Mouse (Mus musculus) left cerebral cortex, postnatal 14 days (tissue): ENCODE measurements around the gene Fgg. TPM values are rescaled to one million over a fixed set of nuclear protein-coding genes. Genes with fewer than 3 reads are reported as not detected.

Experiments
- DNase-seq, 2 experiments: peaks; one replicate each; pipeline ENCODE4 v3.0.0; 2021 to 2022; ENCODE audit warnings: low spot score in 2 of 2, mixed read lengths in 1 of 2
- intact Hi-C: fragments of 180-260 bp; cut with DNase I; formaldehyde crosslinking; loops from one replicate; pipeline ENCODE4 v1.15.1; 2025
- total RNA-seq, 2 experiments: library from RNA; stranded (reverse); gene quantifications; 2 replicates each; pipeline ENCODE4 v1.2.3; 2021

Gene Fgg
- total RNA-seq, 2 experiments from 2014 or later = not detected

GRCm38 (mm10) chr3:83021176-83021575, 13.7 kb downstream of the Fgg start:
- intact Hi-C loops = no loop called here
- no peak for DNase-seq

DNA sequence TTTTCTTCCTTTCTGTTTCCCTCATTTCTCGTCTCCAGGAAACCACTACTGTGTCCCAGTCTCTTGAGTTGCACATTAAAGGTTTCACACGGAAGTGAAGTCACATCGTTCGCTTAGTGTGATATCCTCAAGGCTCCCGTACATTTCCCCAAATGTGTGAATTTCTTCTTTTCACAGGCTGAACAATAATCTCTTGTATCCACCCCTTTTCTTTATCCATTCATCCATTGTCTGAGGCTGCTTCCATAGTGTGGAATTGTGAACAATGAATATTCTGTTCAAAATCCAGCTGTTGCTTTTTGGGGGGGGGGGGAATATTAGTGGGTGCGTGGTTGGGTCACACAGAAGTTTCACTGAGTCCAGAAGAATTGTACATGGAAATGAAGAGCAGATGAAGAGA, 17.5 kb downstream of the Fgg start:
- intact Hi-C loops = no loop called here
- no peak for DNase-seq

- no peak for DNase-seq
- intact Hi-C loops = no loop called here
Measured at GRCm38 (mm10) chr3:83025475-83026301, 18.2 kb downstream of the Fgg start, which contains the start of gene Fga. Gene Fga, plus strand, starts transcription at chr3:83026076.

GRCm38 (mm10) chr3:83027546-83028251, 20.2 kb downstream of the Fgg start:
- intact Hi-C loops = no loop called here
- DNase-seq = no peak

DNA sequence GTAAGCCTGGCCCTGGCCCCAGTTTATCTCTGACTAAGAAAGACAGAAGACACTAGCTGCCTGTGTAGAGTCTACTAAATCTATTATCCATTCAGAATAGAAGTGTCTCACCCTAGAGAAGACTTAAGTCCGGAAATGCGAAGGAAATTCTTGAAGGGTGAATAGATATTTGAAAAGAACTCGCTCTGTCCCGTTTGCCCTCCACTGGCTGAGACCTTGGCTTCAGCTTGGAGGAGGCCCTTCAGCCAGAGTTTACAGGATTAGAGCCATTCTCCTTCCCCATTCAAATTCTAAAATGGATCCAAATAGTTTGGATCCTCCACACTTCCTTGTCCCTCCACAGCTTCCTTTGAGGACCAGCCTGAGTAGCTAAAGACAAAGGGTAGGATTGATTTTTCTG, 22.8 kb downstream of the Fgg start:
- no peak for DNase-seq
- intact Hi-C loops = no loop called here

DNA sequence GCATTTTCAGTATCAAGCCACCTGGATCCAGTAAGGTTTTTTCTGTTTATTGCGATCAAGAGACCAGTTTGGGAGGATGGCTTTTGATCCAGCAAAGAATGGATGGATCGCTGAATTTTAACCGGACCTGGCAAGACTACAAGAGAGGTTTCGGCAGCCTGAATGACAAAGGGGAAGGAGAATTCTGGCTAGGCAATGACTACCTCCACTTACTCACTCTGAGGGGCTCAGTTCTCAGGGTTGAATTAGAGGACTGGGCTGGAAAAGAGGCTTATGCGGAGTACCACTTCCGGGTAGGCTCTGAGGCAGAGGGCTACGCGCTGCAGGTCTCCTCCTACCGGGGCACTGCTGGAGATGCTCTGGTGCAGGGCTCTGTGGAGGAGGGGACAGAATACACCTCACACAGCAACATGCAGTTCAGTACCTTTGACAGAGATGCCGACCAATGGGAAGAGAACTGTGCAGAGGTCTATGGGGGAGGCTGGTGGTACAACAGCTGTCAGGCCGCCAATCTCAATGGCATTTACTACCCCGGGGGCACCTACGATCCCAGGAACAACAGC, 25.3 kb downstream of the Fgg start:
- intact Hi-C loops = no loop called here
- no peak for DNase-seq

GRCm38 (mm10) chr3:83033801-83034200, 26.3 kb downstream of the Fgg start:
- intact Hi-C loops = no loop called here

DNA sequence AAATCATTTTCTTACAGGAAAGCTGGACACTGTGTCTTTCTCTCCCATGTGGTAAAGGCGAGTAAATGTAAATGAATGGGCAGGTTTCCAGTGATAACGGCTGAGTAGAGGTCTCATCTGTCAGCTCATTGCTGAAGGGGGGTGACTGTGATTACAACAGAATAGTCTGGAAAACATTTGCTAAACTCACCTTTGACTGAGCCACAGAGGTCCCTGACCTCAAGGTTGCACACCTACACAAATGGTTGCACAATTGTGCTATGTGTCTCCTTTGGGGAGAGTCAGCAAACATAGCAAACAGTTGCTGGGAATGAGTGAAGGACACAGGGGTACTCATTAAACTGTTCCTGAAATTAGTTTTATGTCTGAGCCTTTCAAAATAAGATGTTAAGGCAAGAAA, 31.3 kb downstream of the Fgg start:
- intact Hi-C loops = no loop called here
- DNase-seq = no peak

More at GRCm38 (mm10) chr3:83033801-83034200, 26.3 kb downstream of the Fgg start:
- no peak for DNase-seq

DNA sequence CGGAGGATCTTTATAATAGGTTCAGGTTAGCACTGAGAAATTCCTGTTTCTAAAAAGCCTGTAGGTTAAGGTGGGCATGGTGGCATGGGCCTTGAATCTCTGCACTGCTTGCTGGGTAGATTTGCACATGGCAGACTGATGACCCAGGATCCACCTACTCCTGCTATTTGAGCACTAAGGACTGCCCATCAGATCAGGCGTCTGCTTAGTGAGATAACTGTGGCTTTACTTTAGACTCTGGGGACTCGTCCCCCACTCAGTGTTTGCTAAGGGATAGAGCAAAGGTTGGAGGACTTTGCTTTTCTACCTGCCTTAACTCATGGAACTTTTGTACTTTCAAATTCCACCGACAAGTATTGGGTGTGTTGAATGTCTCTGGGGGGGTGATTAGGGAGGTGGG, 32.1 kb downstream of the Fgg start:
- intact Hi-C loops = no loop called here

GRCm38 (mm10) chr3:83042451-83042850, 34.9 kb downstream of the Fgg start:
- intact Hi-C loops = no loop called here
- no peak for DNase-seq

More for the DNA sequence above, 32.1 kb downstream of the Fgg start:
- DNase-seq = no peak

DNA sequence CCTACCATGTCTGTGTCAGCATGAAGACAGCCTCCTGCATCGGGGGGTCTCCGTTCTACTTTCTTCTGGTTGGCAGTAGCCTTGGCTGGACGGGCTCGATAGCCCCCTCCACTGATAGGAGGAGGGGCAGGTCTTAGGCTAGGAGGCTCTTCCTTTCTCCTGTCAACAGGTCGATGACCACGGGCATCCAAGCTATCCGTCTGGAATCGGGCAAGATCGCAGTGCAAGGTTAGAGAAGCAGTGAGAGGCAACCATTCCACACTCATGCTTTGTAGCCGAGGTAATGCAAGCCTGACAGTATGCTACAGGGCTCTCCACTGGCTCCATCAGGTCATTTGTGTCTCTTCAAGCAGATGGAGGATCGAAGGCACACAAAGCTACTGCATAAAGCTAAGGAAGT, 39.1 kb downstream of the Fgg start:
- intact Hi-C loops = no loop called here

DNA sequence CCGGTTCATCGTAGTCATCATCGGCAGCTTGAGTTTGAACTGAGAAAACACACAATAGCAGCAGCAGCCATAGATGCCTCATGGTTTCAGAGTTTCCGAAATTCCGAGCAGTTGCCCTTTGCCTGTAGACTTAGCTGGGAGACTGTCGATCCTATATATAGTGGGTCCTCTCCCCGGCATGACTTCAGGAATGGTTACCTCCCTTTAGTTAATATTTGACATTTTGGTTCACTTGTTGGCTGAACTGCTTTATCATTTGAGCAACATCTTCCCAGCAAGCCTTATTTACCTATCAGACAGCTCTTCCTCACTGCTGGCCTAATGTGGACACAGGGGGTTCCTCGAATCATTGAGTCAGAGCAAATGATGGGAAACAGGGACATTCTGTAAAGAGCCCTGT, 42.2 kb downstream of the Fgg start, which contains the start of gene Fgb:
Gene Fgb (minus strand): TSS at position 184 of the 400 bp plus-strand sequence.
- intact Hi-C loops = no loop called here
- no peak for DNase-seq

More for the DNA sequence above, 39.1 kb downstream of the Fgg start:
- no peak for DNase-seq

- DNase-seq = no peak
- intact Hi-C loops = no loop called here
Measured at GRCm38 (mm10) chr3:83050661-83051060, 43.1 kb downstream of the Fgg start.

DNA sequence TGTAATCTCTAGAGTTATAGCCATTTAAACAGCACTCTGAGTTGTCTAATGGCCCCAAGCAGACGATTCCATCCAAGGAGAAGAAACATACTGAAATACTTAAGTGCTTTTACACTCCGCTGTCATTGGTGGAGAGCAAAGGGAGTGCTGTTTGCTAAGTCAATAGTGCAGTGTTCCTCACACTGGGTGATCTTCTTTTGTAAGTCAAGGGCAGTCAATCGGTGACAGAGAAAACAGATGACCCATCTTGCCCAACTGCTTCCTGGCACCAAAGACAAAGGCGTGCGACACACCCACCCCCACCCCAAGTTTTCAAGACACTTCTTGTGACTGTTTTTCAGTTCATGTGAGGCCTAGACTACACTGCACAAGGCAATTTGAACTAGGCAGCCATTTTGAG, 44.6 kb downstream of the Fgg start:
- intact Hi-C loops = loop anchor here (2.0 kb wide), 1 partner anchor 175 kb away; the partner anchor contains the start of gene Rbm46
- DNase-seq = no peak

GRCm38 (mm10) chr3:83053126-83053525, 45.6 kb downstream of the Fgg start:
- intact Hi-C loops = loop anchor here (1.0 to 2.0 kb wide), 2 partner anchors 51 to 176 kb away; partner anchors contain the start of gene Rbm46
- DNase-seq = no peak

- intact Hi-C loops = loop anchor here (1.0 to 2.0 kb wide), 3 partner anchors 51 to 177 kb away; partner anchors contain the start of gene Rbm46
Measured at GRCm38 (mm10) chr3:83053758-83054157, 46.2 kb downstream of the Fgg start.

DNA sequence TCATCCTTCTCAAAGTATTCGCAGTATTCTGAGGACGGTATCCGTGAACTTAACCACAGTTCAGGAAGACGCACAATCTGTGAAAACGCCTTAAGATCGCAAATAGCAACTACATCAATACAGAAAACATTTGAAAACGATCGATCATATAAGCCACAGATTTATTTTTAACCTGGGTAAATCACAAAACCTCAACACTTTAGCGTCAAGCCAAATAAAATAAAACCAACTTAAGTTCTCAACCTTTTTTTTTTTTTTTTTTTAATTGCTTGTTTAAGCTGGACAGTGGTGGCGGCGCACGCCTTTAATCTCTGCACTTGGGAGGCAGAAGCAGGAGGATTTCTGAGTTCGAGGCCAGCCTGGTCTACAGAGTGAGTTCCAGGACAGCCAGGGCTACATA, 47.2 kb downstream of the Fgg start:
- no peak for DNase-seq
- intact Hi-C loops = loop anchor here (2.0 to 5.0 kb wide), 2 partner anchors 56 to 687 kb away; no protein-coding TSS in a partner anchor

More at GRCm38 (mm10) chr3:83053758-83054157, 46.2 kb downstream of the Fgg start:
- DNase-seq = peak; percentile 46 to 49

DNA sequence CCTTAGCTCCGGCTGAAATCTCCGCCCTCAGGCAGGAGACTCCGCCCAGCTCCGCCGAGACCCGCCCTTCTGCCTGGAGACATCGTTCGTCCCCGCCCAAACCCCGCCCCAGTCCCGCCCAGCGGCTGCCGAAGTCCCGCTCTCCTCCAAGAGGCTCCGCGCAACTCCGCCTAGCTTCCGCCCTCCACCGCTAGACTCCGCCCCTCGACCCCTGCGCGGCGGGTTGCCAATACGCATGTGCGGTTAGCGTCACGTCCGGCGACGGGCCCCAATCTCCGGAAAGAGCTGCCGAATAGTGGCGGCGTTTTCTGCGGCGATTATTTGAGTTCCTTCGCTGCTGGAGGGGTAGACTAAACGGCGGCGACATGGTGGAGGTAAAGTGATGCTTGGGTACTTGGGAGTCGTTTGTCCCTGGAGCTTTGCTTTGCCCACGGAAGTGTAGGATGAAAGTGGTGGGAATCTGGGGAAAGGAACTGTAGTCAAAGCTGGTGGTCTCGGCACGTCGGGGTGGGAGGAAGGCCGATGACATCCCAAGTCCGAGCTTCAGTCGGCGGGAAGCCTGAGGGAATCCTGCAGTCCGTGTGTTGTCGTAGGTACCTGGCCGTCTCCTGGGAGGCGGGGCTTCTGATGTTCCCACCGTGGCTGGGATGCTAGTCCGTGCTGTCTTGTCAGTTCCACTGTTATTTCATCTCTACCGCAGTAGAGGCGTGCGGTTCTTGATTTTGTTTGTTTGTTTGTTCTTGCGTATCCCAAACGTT, 47.9 kb downstream of the Fgg start, which contains the start of gene Plrg1:
Gene Plrg1 (plus strand): TSS at position 242 of the 758 bp plus-strand sequence.
- intact Hi-C loops = loop anchor here (2.0 to 5.0 kb wide), 2 partner anchors 57 to 688 kb away; no protein-coding TSS in a partner anchor
- peak; percentile 97 to 99 for DNase-seq

- intact Hi-C loops = loop anchor here (5.0 kb wide), 1 partner anchor 690 kb away; no protein-coding TSS in a partner anchor
- no peak for DNase-seq
Measured at GRCm38 (mm10) chr3:83057046-83057445, 49.5 kb downstream of the Fgg start.
